Mouse (Mus musculus) T-helper 1 cell (primary cell): ENCODE measurements around the gene Gm49388.

Source experiments
- in situ Hi-C: fragments of 300-600 bp; cut with MboI, MseI; formaldehyde crosslinking; loops from one replicate; pipeline ENCODE4 v1.15.1; 2025; ENCODE audit warnings: high pct_unique_total_duplicates

Gm49388 gene

DNA sequence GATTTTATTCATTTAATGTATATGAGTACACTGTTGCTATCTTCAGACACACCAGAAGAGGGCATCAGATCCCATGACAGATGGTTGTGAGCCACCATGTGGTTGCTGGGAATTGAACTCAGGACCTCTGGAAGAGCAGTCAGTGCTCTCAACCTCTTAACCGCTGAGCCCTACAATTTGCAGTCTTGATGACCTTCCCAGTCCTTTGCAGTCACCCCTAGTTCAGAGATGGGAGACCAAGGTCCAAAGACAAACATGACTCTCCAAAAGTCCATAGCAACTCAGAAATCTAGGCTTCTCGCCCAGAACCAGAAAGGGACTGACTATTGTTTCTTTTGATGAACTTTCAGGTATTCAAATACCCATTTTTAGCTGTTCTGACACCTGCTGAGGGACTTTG, 54.6 kb downstream of the Gm49388 start:
- in situ Hi-C loops: loop anchor here (5.0 kb wide), 1 partner anchor 63 kb away; the partner anchor contains the start of gene Setd1a

GRCm38 (mm10) chr7:127840886-127841285, 55.5 kb downstream of the Gm49388 start:
- in situ Hi-C loops: loop anchor here (5.0 kb wide), 1 partner anchor 64 kb away; the partner anchor contains the start of gene Setd1a

DNA sequence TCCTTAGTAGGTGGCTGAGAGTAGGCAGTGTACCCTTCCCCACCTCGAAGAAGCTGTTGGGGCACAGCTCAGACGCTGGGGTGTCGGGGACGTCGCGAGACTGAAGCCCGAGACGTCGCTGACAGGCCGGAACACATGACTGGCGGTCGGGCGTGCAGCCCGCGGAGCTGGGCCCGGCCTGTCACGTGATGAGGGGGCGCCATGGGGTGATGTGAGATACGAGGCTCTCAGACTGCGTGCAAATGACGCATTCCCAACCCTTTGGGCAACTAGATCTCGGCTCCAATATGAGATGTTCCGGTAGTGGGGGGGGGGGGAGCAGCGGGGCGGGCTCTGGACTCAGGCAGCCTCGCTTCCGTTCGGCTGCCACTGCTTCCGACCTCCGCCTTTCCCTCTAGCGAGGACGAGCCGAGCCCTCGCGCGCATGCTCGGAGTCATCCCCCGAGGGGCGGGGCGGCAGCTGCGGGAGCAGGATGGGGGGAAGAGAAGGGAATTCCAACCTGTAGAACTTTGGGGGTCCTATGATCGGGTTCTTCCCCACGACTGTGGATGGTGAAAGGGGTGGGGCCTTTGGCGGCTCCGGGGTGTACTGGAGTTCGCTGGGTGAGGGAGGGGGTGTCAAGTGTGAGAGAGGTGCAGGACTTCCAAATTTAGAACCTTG, 56.1 kb downstream of the Gm49388 start:
- in situ Hi-C loops: loop anchor here (5.0 kb wide), 1 partner anchor 64 kb away; the partner anchor contains the start of gene Setd1a

GRCm38 (mm10) chr7:127842001-127842718, 56.8 kb downstream of the Gm49388 start:
- in situ Hi-C loops: loop anchor here (5.0 kb wide), 1 partner anchor 65 kb away; the partner anchor contains the start of gene Setd1a

DNA sequence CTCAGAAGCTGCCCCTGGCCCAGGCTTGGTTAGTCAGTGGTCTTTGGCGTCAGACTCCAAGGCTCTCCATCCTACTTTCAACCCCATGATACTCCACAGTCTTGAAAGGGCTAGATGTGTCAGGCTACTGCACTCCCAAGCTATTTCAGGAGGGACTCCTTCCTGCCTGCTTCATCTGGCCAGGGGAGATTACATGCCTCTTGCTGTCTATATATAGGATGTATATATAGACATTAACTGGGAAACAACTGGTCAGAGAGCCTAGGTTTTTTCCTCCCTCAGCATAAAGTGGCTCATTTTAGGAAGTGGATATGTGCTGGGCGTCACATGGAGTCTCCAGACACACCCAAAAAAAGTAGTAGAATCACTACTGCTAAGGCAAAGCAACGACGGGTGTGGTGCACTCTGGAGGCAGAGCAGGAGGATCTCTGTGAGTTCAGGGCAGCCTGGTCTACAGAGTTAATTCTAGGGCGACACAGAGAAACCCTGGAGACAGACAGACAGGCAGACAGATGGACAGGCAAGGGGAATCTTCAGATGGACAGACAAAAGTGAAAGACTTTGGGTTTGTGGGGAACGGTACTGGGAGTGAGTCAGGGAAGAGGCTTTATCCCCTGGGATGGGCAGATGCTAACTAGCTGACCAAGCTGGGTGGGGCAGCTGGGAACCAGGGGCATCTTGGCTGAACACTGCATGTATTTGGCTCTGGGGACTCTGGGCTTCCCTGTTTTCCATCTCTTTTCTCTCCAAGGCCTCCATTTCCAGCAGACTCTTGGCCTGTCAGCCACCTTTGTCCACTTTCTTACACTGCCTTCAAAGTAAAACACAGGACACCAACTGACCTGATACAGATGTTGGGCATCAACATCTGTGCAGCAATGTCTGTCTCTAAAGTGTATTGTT, 64.8 kb downstream of the Gm49388 start:
- in situ Hi-C loops: no loop called here

GRCm38 (mm10) chr7:127850906-127851305, 65.5 kb downstream of the Gm49388 start:
- in situ Hi-C loops: no loop called here
